Mouse (Mus musculus) stomach, embryonic 14.5 days (tissue): ENCODE results near the gene Tnfsf13. TPM values are rescaled to one million over a fixed set of nuclear protein-coding genes. Genes with fewer than 3 reads are reported as not detected.
"Not testable (repeated sequence)": the region's sequence is repeated elsewhere in the genome, so short reads cannot be mapped to it uniquely, and the experiment has no call there.

Experiments used
- ATAC-seq: fragments of 200-750 bp; cut with Nextera tagmentation; 2 replicates; pipeline ENCODE4 v1.8.0; 2017; ENCODE audit warnings: low read depth, moderate TSS enrichment; ENCODE audit not compliant: insufficient number of reproducible peaks, insufficient read depth, low FRiP score
- H3K27ac ChIP-seq: fragments of 300-500 bp; sonication (generic); 2 replicates; pipeline ENCODE4 v1.5.1; 2014; ENCODE audit warnings: mild to moderate bottlenecking, low read length, moderate library complexity, mixed read lengths
- H3K27me3 ChIP-seq: fragments of 300-500 bp; sonication (generic); 2 replicates; pipeline ENCODE4 v1.6.1; 2014; ENCODE audit warnings: low read length, control low read depth, mixed read lengths; ENCODE audit not compliant: control insufficient read depth, insufficient read depth
- H3K36me3 ChIP-seq: fragments of 300-500 bp; sonication (generic); 2 replicates; pipeline ENCODE4 v1.6.1; 2014; ENCODE audit warnings: mild to moderate bottlenecking, control low read depth, low read length, moderate library complexity, mixed read lengths; ENCODE audit not compliant: control insufficient read depth, insufficient read depth
- H3K4me1 ChIP-seq: fragments of 300-500 bp; sonication (generic); 2 replicates; pipeline ENCODE4 v1.6.1; 2014; ENCODE audit warnings: low read length, control low read depth, mixed read lengths; ENCODE audit not compliant: control insufficient read depth, insufficient read depth
- H3K4me2 ChIP-seq: fragments of 300-500 bp; sonication (generic); replicated peaks from 2 replicates; pipeline ENCODE4 v1.6.1; 2014; ENCODE audit warnings: low read depth, low read length, control low read depth
- H3K4me3 ChIP-seq: fragments of 300-500 bp; sonication (generic); 2 replicates; pipeline ENCODE4 v1.5.1; 2014; ENCODE audit warnings: low read depth, low read length, control low read depth
- H3K9ac ChIP-seq: fragments of 300-500 bp; sonication (generic); replicated peaks from 2 replicates; pipeline ENCODE4 v1.6.1; 2014; ENCODE audit warnings: low read depth, mild to moderate bottlenecking, control low read depth, low read length, moderate library complexity, mixed read lengths
- H3K9me3 ChIP-seq: fragments of 300-500 bp; sonication (generic); 2 replicates; pipeline ENCODE4 v1.6.1; 2016; ENCODE audit warnings: low read depth, low read length, control low read depth; ENCODE audit not compliant: control insufficient read depth
- WGBS: fragments of 180-500 bp; shearing (Covaris S2); extraction: QIAGEN DNeasy Blood & Tissue Kit; methylation state at CpG from one replicate; pipeline ENCODE4 v1.1.7; 2014; 5-methylcytosine and 5-hydroxymethylcytosine counted together
- polyA plus RNA-seq: library from polyadenylated mRNA; unstranded; fragments of >200 nt; fragmentation: Nextera tagmentation; extraction: Ambion mirVana; gene quantifications from 2 replicates; pipeline ENCODE4 v1.2.1, GENCODE M21; 2014

The Tnfsf13 gene
- polyA plus RNA-seq, 1 experiment from 2014 or later: not detected

DNA sequence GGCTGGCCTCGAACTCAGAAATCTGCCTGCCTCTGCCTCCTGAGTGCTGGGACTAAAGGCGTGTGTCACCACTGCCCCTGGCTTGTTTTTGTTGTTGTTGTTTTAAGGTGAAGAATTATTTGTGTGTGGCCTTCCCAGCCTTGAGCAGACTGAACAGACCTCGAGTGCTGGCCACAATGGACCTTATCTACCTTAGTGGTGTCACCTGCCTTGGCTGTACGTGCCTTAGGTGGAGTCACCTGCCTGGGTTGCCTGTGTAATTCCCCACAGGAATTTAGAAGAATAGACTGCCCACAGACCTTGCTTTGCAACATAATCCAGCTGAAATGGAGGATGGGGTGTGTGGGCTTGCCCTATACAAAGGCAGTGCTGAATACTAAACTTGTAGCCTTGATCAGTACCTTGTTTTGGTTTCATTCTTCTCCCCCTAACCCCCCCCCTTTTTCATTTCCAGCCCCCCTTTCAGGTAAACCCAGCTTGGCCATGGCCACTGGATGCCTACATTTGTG, 22.3 kb upstream of the Tnfsf13 start:
- no peak overlapping the region for H3K4me2 ChIP-seq
- no peak for ATAC-seq
- H3K4me3 ChIP-seq: no peak overlapping the region
- H3K36me3 ChIP-seq: no peaks in the 10 kb centered on the region
- WGBS: 80% methylated on average over 4 of the region's 4 CpGs
- H3K4me1 ChIP-seq: no peaks in the 10 kb centered on the region
- no peak overlapping the region for H3K27ac ChIP-seq
- no peaks in the 10 kb centered on the region for H3K9me3 ChIP-seq
- H3K27me3 ChIP-seq: no peaks in the 10 kb centered on the region
- no peak overlapping the region for H3K9ac ChIP-seq

DNA sequence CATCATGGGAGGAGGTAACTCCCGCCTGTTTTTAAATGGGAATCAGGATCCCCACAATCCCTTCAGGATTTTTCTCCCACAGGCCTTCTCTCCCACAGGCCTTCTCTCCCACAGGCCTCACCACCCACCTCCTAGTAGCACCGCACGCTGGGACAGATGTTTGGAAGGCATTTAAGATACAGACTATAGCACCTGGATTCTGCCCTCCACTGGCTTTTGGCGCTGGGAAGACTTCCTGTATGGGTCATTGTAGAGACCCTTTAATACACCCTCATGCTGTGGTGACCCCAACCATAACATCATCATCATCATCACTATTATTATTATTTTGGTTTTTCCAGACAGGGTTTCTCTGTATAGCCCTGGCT, 21.9 kb upstream of the Tnfsf13 start:
- 91% methylated on average over 4 of the region's 4 CpGs for WGBS
- no peaks in the 10 kb centered on the region for H3K9me3 ChIP-seq
- no peak overlapping the region for H3K4me2 ChIP-seq
- H3K36me3 ChIP-seq: no peaks in the 10 kb centered on the region
- no peak overlapping the region for H3K9ac ChIP-seq
- H3K4me3 ChIP-seq: no peak overlapping the region
- H3K27me3 ChIP-seq: no peaks in the 10 kb centered on the region
- no peak for ATAC-seq
- no peak overlapping the region for H3K27ac ChIP-seq
- no peaks in the 10 kb centered on the region for H3K4me1 ChIP-seq

DNA sequence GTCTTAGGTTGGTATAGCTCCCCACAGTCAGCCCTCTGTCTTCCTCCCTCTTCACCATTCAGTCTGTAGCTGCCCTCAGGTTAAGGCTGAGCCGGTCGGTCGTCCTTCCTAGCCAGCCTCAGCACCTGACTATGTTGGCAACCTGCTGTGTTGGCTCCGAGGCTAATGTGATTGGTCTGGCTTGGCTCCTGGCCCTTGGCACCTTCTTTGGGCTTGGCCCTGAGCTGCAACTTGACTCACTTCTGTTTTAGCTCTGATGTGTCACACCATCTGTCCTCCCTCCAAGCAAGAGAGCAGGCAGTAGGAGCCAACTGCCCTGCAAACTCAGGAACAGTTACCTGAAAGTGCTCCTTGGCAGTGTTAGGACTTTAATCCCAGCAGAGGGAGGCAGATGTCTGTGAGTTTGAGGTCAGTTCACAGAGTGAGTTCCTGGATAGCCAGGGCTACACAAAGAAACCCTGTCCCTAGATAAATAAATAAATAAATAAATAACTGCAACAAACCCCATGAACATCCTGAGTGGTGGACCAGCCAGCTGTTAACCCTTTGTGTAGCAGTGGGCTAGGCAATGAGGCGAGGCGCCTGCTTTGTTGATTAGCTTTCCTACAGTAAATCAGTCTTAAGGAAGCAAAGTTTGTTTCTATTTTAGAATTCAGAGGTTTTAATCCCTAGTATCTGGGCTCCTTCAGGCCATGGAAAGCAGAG, 21.3 kb upstream of the Tnfsf13 start:
- Histone ChIP-seq H3K9me3 (no peaks in the 10 kb centered on the region), H3K4me1 (no peaks in the 10 kb centered on the region), H3K4me3 (no peak overlapping the region), H3K4me2 (no peak overlapping the region), H3K9ac (no peak overlapping the region), H3K36me3 (no peaks in the 10 kb centered on the region), H3K27me3 (no peaks in the 10 kb centered on the region), H3K27ac (no peak overlapping the region)
- WGBS: 44% methylated on average over 6 of the region's 6 CpGs
- ATAC-seq: no peak

DNA sequence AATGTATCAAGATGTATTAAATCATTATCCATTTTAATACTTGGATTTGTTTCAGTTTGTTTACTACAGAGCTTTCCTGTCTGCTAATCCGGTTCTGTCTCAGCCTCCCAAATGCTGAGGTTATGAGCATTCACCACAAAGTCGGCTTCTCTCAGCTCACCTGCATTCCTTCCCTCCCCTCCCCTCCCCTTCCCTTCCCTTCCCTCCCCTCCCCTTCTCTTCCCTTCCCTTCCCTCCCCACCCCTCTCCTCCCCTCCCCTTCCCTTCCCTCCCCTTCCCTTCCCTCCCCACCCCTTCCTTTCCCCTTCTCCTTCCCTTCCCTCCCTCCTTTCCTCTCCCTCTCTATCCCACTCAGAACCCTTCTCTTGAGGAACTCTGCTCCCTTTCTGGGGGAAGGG, 19.0 kb upstream of the Tnfsf13 start:
- Histone ChIP-seq H3K4me1 (no peaks in the 10 kb centered on the region), H3K4me3 (no peak overlapping the region)

DNA sequence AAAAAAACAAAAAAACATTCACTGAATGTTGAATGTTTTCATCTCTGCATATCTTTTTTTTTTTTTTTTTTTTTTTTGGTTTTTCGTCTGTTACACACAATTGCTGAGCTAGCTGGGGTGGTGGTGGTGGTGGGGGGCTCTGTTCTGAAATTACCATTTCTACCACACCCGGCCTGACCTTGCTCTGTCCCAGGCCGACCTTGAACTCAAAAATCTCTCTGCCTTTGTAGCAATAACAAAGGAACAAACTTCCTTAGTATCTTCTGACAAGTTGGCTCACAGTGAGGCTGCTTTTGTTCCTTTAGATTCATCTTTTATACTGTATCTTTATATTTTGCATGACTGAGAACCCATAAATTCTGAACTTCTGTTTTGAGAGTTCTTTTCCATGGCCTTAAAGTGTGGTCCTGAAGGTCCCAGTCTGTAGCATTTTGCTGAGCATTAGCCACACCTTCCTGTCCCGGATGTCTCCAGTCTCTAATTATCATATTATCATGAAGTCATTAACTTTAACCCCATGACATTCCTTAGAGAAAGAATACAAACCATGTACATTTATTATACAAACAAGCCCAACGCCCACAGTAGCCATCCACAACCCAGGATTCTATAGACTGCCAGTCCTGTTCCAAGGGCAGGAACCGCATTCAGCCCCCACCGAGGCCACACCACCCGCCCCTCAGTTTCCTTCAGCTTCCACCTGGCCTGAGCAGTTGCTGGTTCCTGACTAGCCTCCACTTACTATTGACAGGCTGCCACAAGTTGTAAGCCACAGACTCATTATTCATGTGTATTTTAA, 18.4 kb upstream of the Tnfsf13 start:
- H3K27me3 ChIP-seq: no peaks in the 10 kb centered on the region
- ATAC-seq: no peak
- H3K4me1 ChIP-seq: no peaks in the 10 kb centered on the region
- H3K4me2 ChIP-seq: no peak overlapping the region
- no peak overlapping the region for H3K4me3 ChIP-seq
- no peak overlapping the region for H3K9ac ChIP-seq
- 58% methylated on average over 8 of the region's 8 CpGs for WGBS
- H3K9me3 ChIP-seq: no peaks in the 10 kb centered on the region
- no peaks in the 10 kb centered on the region for H3K36me3 ChIP-seq
- H3K27ac ChIP-seq: no peak overlapping the region

More for the DNA sequence above, 19.0 kb upstream of the Tnfsf13 start:
- H3K27ac ChIP-seq: no peak overlapping the region
- no peaks in the 10 kb centered on the region for H3K27me3 ChIP-seq
- no peaks in the 10 kb centered on the region for H3K36me3 ChIP-seq
- ATAC-seq: no peak
- H3K9ac ChIP-seq: no peak overlapping the region
- no peak overlapping the region for H3K4me2 ChIP-seq
- no peaks in the 10 kb centered on the region for H3K9me3 ChIP-seq
- 25% methylated on average over 2 of the region's 2 CpGs for WGBS

DNA sequence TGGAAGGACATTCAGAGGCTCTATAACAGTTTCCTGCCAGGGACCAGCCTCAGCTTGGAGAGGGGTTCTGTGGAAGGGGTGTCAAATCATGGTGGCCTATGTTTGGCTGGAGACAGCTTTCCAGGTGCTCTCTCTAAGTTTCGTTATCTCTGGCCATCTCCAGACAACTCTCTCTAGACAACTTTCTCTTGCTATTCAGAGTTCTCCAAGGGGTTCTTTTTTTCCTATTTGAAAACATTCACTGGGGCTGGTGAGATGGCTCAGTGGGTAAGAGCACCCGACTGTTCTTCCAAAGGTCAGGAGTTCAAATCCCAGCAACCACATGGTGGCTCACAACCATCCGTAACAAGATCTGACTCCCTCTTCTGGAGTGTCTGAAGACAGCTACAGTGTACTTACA, 17.8 kb upstream of the Tnfsf13 start:
- H3K36me3 ChIP-seq, H3K27ac ChIP-seq, H3K9ac ChIP-seq, H3K4me2 ChIP-seq, H3K4me3 ChIP-seq, ATAC-seq, H3K4me1 ChIP-seq, H3K9me3 ChIP-seq, H3K27me3 ChIP-seq: not testable (repeated sequence)
- WGBS: 55% methylated on average over 2 of the region's 3 CpGs

DNA sequence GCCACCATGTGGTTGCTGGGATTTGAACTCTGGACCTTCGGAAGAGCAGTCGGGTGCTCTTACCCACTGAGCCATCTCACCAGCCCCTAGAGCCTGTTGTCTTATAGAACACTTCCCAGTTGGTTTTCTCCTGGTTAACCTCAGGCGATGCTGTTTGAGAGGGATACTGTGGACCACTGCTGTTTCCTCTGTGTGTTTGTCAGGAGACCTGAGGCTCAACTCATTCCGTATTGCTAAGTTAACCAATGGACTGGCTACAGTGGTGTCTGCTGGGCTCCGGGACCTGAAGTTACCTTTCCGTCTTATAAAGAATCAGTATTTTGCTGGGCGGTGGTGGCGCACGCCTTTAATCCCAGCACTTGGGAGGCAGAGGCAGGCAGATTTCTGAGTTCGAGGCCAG, 17.3 kb upstream of the Tnfsf13 start:
- H3K4me1 ChIP-seq, H3K27ac ChIP-seq, H3K27me3 ChIP-seq, H3K36me3 ChIP-seq, ATAC-seq, H3K4me3 ChIP-seq, H3K4me2 ChIP-seq, H3K9me3 ChIP-seq, H3K9ac ChIP-seq: not testable (repeated sequence)
- 95% methylated on average over 10 of the region's 10 CpGs for WGBS

DNA sequence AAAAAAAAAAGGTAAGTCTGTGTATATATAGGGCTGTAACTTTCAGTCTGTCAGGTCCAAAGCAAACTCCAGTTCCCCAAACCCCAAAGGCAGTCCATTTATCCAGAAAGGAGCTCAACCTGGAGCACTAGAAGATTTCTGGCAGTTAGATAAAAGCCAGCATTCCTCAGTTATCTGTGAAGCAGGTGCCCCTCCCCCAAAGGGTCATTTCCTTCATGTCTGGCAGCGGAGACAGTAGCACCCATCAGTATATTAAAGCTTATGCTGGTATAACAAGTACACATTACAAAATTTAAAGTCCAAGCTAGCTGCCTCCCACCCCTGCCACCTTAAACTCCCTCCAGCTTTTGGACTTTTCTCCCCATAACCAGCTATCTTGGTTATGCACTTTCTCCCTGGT, 14.0 kb upstream of the Tnfsf13 start:
- 29% methylated on average over 1 of the region's 1 CpGs for WGBS
- Histone ChIP-seq H3K4me3 (no peak overlapping the region), H3K36me3 (no peaks in the 10 kb centered on the region), H3K4me1 (no peaks in the 10 kb centered on the region; the same call in 1 of the 2 replicates), H3K9me3 (no peaks in the 10 kb centered on the region), H3K4me2 (no peak overlapping the region), H3K27me3 (no peaks in the 10 kb centered on the region), H3K9ac (no peak overlapping the region), H3K27ac (no peak overlapping the region)
- ATAC-seq: no peak
